Mouse (Mus musculus) ES-Bruce4 (cell line): ENCODE results near the gene Pitpnb. TPM values are rescaled to one million over a fixed set of nuclear protein-coding genes. Genes with fewer than 3 reads are reported as not detected.

Experiments used
- H3K27ac ChIP-seq: 2 replicates; pipeline ENCODE4 v1.5.1; 2012; ENCODE audit warnings: low read length, inconsistent platforms; ENCODE audit not compliant: insufficient read depth
- H3K27me3 ChIP-seq: 2 replicates; pipeline ENCODE4 v1.6.1; 2012; ENCODE audit warnings: mild to moderate bottlenecking, low read length, inconsistent platforms; ENCODE audit not compliant: control insufficient read depth, poor library complexity, insufficient read depth, severe bottlenecking
- H3K36me3 ChIP-seq: 2 replicates; pipeline ENCODE4 v1.6.1; 2012; ENCODE audit warnings: inconsistent platforms, mild to moderate bottlenecking, low read length, moderate library complexity; ENCODE audit not compliant: control insufficient read depth, poor library complexity, insufficient read depth, severe bottlenecking
- H3K4me1 ChIP-seq: one replicate; pipeline ENCODE4 v1.8.1; 2011; ENCODE audit warnings: low read length; ENCODE audit not compliant: control insufficient read depth, insufficient read depth
- H3K4me3 ChIP-seq: 2 replicates; pipeline ENCODE4 v1.5.1; 2011; ENCODE audit warnings: low read depth, mild to moderate bottlenecking, low read length
- H3K9ac ChIP-seq: 2 replicates; pipeline ENCODE4 v1.6.1; 2012; ENCODE audit warnings: low read depth, mild to moderate bottlenecking, inconsistent platforms; ENCODE audit not compliant: poor library complexity, severe bottlenecking
- H3K9me3 ChIP-seq: replicated peaks from 2 replicates; pipeline ENCODE4 v1.6.1; 2012; ENCODE audit warnings: mild to moderate bottlenecking, low read length, inconsistent platforms; ENCODE audit not compliant: control insufficient read depth, poor library complexity, insufficient read depth, severe bottlenecking
- CTCF ChIP-seq: IDR thresholded peaks from one replicate; pipeline ENCODE4 v1.8.1; 2011; ENCODE audit warnings: low read depth, low read length
- EP300 ChIP-seq: IDR thresholded peaks from 2 replicates; pipeline ENCODE4 v1.6.1; 2011; ENCODE audit warnings: low read depth, low read length; ENCODE audit not compliant: insufficient read depth
- POLR2A ChIP-seq: IDR thresholded peaks from one replicate; pipeline ENCODE4 v1.8.1; 2011; ENCODE audit warnings: low read length; ENCODE audit not compliant: insufficient read depth
- polyA plus RNA-seq: library from polyadenylated mRNA; stranded (reverse); fragments of >200 nt; gene quantifications from 2 replicates; pipeline ENCODE4 v1.2.4, GENCODE M21; 2011; ENCODE audit warnings: low read depth; ENCODE audit not compliant: missing spikeins, insufficient read depth, insufficient read length

Gene Pitpnb
- polyA plus RNA-seq, 1 experiment = 98.3 TPM

DNA sequence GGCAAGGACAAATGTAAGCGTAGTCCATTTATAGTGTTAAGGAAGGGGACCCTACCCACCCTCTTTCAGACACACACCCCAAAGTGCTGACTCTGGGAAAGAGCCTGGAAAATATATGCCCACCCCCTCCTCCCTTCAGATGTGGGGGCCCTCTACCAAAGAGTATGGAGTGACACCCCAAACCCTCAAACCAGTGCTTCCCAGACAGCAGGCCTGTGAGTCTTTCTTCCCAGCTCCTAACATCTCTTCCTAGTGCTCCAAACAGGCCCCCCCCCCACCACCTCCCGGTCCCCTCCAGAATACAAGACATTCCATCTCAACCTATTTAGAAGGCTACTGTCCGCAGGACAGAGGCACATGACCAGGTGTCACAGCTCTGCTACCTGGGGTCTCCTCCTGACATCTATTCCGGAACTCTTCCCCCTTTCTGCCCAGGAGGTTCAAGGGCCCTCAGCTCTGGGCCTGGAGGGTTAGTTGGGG, 84.2 kb downstream of the Pitpnb start:
- no peaks in the 10 kb centered on the region for H3K36me3 ChIP-seq
- H3K27ac ChIP-seq = no peak overlapping the region
- no peaks in the 10 kb centered on the region for H3K9me3 ChIP-seq
- no peaks in the 10 kb centered on the region for H3K4me1 ChIP-seq
- TF ChIP-seq POLR2A (no peak), EP300 (no peak), CTCF (no peak)
- H3K27me3 ChIP-seq = peaks cover 23% of the 10 kb centered on the region
- no peak overlapping the region for H3K4me3 ChIP-seq
- no peak overlapping the region for H3K9ac ChIP-seq

DNA sequence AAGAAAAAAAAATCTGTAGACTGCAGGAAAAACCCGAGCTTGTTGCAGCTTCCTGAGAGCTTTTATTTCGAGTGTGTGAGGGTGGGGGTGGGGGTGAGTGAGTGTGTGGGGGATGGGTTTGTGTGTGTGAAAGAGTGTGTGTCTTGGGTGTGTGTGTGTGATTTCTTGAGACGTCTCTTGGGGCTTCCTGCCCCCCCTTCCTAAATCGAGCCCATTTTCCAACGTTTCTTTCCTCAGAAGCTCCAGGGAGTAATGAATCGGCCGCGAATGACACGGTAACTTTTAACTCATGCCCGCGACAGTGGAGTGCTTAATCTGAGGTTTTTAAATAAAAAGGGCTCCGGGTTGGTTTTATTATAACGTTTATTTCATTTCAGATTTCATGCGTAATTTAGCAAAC, 85.0 kb downstream of the Pitpnb start:
- peaks cover 29% of the 10 kb centered on the region for H3K27me3 ChIP-seq
- no peaks in the 10 kb centered on the region for H3K9me3 ChIP-seq
- no peak for TF ChIP-seq CTCF
- no peak for TF ChIP-seq EP300
- no peak for TF ChIP-seq POLR2A
- no peaks in the 10 kb centered on the region for H3K4me1 ChIP-seq
- H3K36me3 ChIP-seq = no peaks in the 10 kb centered on the region
- H3K27ac ChIP-seq = no peak overlapping the region
- H3K4me3 ChIP-seq = no peak overlapping the region
- no peak overlapping the region for H3K9ac ChIP-seq

DNA sequence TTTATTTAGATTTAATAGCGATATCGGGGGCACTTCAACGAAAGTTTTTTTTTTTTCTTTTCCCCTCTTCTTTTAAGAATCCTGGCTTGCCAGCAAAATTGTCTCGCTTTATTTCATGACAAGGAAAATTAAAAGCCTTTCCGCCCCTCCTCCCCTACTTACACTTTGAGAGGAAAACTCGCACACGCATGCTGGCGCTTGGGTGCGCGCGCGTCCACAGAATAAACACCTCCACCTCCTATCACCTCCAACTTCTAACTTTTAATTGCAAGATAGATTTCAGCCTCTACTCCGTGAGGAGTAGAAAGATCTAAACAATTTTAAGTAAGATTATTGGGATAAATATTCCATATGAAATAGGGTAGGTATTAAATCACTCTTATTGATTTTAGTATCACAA, 85.5 kb downstream of the Pitpnb start:
- H3K9ac ChIP-seq = peak overlapping the region; percentile 90
- no peak for TF ChIP-seq POLR2A
- no peak for TF ChIP-seq CTCF
- TF ChIP-seq EP300 = no peak
- H3K4me3 ChIP-seq = peak overlapping the region; percentile 82; the same call in 1 of the 2 replicates
- peaks cover 29% of the 10 kb centered on the region for H3K27me3 ChIP-seq
- H3K27ac ChIP-seq = no peak overlapping the region
- H3K36me3 ChIP-seq = no peaks in the 10 kb centered on the region
- no peaks in the 10 kb centered on the region for H3K9me3 ChIP-seq
- peaks cover 1% of the 10 kb centered on the region for H3K4me1 ChIP-seq

DNA sequence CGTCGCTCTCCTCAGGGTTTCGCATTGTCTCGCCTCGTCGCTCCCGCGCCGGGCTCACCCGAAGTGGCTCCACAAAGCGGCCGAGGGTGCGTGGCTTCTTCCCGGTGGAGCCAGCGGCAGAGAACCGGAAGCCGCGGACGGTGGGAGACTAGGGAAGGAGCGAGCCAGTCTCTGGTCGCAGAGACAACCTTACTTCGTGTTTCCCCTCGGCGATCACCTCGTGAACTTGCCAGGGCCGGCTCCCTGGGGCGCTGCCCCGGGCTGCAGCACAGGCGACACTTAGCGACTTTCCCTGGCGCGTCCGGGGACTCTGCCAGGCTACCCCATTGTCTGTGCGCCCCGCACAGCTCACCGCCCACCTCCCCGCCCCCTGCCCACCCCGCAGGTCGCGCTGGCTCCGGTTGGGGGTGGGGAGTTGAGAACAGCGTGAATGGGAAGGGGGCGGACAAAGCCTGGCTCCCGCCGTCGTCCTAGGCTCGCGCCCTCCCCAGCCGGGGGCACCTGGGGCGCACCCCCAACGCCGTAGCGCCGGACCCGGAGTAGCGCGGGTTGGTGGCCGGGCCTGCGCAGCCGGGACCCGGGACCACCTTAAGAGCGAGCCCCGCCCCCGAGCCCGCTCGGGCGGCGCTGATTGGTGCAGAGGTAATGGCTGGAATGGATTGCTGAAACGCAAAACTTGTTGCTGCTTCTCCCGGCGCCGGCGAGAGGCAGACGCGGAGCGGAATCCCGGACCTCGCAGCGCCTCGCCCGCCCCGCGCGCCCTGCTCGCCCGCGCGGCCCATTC, 86.2 kb downstream of the Pitpnb start, which contains the start of gene Mn1:
Mn1 (plus strand) TSS at position 772 of the 784 bp plus-strand sequence.
- H3K4me3 ChIP-seq = peak within 1 kb of the TSS; percentile 82
- no peaks in the 10 kb centered on the region for H3K36me3 ChIP-seq
- H3K27ac ChIP-seq = no peak within 1 kb of the TSS
- no peaks in the 10 kb centered on the region for H3K9me3 ChIP-seq
- peaks cover 2% of the 10 kb centered on the region for H3K4me1 ChIP-seq
- peaks cover 29% of the 10 kb centered on the region for H3K27me3 ChIP-seq
- TF ChIP-seq CTCF (no peak), POLR2A (no peak), EP300 (no peak)
- H3K9ac ChIP-seq = peak within 1 kb of the TSS; percentile 90

DNA sequence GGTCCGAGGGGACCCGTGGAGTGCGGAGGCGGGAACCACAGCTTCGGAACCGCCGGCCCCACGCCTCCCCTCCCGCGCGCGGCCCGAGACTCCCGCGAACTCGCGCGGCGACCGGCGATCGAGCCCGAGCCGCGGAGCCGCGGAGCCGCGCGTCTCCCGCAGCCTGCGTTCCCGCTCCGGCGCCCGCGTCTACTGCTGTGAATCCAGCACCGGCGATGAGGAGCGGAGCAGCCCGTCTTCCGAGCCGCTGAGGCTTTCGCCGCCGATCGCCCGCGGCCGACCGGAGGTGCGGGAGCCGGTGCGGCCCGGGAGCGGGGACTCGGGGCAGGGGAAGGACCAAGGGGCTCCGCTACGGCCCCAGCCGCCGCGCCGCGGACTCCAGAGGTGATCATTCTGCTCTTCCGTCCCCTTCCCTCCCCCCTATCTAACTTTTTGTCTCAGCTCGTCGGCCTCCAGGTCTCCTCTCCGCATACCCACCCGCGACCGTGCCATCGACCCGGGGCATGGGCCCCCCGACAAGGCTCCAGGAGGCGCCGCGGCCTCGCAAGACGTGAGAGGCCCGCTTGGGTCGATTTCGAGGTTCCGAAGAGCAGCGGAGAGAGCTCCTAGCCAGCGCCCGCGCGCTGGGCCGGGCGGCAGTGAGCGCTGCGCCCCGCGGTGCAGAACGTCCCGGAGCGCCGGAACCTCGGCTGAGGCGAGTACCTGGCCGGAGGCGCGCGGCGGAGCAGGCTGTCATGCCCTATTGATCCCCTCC, 87.0 kb downstream of the Pitpnb start:
- peak overlapping the region; percentile 82 for H3K4me3 ChIP-seq
- no peaks in the 10 kb centered on the region for H3K9me3 ChIP-seq
- H3K27me3 ChIP-seq = peaks cover 29% of the 10 kb centered on the region
- TF ChIP-seq POLR2A = no peak
- TF ChIP-seq EP300 = no peak
- no peak for TF ChIP-seq CTCF
- peaks cover 2% of the 10 kb centered on the region for H3K4me1 ChIP-seq
- H3K36me3 ChIP-seq = no peaks in the 10 kb centered on the region
- no peak overlapping the region for H3K27ac ChIP-seq
- H3K9ac ChIP-seq = peak overlapping the region; percentile 90
